Mouse (Mus musculus): ENCODE results near the gene Olfr308. TPM values are rescaled to one million over a fixed set of nuclear protein-coding genes. Genes with fewer than 3 reads are reported as not detected.
"Not testable (repeated sequence)": the region's sequence is repeated elsewhere in the genome, so short reads cannot be mapped to it uniquely, and the experiment has no call there.

The Olfr308 gene
- total RNA-seq (2021) = not detected
- long read RNA-seq, experiment 1 = 0 reads
- long read RNA-seq, experiment 2 = 0 reads

DNA sequence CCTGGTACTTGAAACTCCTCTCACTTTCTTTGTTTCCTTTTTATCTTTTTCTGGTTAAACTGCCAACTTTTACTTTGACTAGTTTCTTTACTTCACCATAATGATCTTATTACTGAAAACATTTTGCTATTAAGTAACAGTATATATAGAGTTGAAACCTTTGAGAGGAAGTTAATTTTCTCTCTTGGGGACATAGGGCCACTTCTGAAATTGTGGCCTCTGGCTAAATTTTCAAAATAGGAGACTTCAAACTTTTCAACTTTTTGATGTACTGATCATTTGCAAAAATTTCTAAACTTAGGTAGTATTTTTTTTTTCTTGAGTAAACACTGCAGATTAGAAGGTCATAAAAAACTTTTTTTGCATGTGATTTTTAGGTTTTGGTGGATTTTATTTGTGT, at the start of gene Olfr308:
Olfr308 (minus strand) TSS at position 101 of the 400 bp plus-strand sequence.
- intact Hi-C loops (cut with DNase I) = no loop called here
- DNase-seq = no peak

DNA sequence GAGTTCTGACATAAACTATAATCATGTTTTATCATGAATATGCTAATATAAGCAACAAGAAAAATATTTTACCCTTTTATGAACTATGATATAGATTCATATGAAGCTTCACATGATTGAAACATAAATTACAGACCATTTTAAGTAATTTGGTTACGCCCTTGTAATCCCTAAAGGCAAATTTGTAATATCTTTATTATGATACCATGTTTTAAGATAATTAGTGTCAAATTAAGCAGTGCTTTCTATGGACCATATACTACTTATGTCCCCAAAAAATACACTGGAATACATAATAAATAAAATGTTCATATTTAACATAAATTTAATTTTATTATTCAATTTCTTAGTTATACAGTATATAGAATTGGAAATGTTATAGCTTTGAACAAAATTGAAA, 41.4 kb upstream of the Olfr308 start, which contains the start of gene Olfr305:
Olfr305 (minus strand) TSS at position 101 of the 400 bp plus-strand sequence.
- intact Hi-C loops (cut with DNase I) = no loop called here
- DNase-seq = no peak

DNA sequence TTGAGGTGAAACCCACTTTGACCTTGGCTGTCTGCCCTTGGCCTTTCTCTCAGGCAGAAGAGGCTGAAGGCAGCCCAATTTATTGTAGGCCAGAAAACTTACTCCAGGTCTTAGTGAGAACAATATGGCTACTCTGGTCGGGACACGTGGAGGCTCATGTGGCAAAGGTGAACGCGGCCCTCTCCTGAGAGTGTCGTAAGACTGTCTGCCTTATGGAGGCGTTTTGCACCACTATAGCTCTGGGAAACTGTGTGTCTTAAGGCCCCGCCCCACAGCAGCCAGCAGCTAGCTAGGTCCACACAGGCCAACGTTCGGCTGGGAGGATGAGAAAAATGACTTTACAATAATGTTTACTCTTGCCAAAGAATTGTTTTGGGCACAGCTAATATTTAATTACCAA, 20.9 kb upstream of the Olfr308 start:
- intact Hi-C loops (cut with DNase I) = not testable (repeated sequence)

DNA sequence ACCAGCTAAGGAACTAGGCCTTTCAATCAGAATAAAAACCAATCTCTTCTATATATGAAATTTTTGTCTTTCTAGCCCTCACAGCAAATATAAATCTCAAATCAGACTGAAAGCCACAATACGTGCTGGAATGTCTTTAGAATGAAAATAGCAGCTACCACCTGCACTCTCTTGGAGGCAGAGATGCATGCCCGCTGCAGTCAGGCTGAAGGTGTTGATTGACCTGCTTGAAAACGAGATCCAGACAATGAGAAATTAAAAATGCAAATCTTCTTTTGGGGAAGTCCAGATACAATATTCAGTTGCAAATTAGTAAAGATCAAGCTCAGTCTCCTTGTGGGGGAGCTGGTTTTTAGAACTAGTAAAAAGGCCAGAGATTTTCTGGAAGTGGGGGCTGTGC, 18.8 kb upstream of the Olfr308 start:
- intact Hi-C loops (cut with DNase I) = no loop called here
- DNase-seq = no peak

More for the DNA sequence above, 20.9 kb upstream of the Olfr308 start:
- DNase-seq = not testable (repeated sequence)

DNA sequence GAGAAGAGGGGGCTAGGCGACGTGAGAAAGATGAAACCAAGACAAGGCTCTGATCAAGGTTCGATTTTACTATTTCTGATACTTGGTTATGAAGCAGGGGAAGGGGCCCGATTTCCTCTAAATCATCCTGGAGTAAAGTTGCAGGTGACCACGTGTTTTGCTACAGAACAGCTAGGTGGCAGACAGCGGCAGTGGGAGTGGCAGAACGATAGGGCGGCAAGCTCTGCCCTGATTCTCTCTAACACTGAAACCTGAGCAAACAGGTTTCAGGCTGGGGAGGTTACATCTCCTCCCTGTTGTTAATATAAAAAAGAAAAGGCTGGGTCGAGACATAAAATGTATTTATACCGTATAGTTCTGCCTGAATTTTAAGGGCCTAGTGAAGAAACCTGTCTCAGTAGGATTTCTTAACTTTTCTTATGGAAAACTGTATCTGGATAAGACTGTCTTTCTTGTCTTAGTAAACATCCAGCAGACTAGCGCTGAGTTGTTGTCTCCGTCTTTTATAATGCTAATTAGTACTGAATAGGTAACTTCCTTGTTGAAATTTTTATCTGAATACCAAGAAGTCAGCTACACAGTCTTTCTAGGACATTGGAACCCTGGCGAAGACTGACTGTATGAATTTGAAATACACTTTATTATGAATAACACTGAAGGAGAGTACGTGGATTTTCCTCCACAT, 17.6 kb upstream of the Olfr308 start:
- no peak for DNase-seq
- intact Hi-C loops (cut with DNase I) = no loop called here

DNA sequence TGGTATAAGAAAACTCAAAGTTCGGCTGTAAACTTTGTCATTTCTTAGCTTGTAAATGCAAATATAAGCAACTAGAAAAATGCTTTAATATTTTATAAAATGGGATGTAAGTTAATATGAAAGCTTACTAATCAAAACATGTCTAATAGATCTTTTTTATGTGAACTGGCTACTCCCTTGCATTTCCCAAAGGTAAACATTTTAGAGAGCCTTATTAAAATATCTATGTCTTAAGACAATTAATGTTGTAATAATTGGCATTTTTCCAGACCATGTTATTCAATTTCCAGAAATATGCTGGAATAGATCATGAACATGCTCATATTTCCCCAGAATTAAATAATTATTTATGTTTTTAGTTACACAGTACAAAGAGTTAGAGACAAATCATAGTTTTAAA, 12.1 kb upstream of the Olfr308 start, which contains the start of gene Olfr307:
Olfr307 (minus strand) TSS at position 101 of the 400 bp plus-strand sequence.
- intact Hi-C loops (cut with DNase I) = no loop called here
- DNase-seq = no peak

DNA sequence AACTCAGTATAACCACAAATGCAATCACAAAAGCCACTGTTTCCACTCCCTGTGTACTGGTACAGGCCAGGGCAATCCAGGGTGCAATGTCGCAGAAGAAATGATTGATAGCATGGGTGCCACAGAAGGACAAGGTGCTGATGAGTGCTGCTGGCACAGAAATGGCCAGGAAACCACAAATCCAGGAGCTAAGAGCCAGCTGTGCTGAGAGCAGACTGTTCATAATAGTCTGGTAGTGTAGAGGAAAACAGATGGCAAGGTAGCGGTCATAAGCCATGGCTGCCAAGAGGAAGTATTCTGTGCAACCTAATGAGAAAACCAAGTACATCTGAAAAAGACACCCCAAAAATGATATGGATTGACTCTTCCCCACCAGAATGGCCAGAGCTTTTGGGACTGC, 4.1 kb downstream of the Olfr308 start:
- intact Hi-C loops (cut with DNase I) = no loop called here

DNA sequence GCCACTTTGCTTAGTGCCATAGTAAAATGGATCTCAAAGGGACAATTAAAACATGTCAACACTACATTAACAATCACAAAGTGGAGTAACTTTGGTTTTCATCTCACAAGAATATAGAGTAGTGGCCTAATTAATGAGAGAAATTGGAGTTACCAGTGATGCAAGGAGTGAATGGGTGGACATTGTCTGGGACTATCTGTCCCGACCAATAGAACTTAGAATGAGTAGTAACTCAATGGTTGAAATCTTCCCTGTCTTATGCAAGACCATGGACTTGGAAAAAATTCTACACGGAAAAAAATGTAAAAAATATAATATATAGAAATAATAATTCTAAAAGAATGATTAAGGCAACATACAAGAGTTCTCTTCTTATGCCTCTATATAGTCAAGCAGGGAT, 11.8 kb downstream of the Olfr308 start, which contains the start of gene Olfr309:
Olfr309 (minus strand) TSS at position 101 of the 400 bp plus-strand sequence.
- intact Hi-C loops (cut with DNase I) = no loop called here

More for the DNA sequence above, 4.1 kb downstream of the Olfr308 start:
- DNase-seq = no peak

DNA sequence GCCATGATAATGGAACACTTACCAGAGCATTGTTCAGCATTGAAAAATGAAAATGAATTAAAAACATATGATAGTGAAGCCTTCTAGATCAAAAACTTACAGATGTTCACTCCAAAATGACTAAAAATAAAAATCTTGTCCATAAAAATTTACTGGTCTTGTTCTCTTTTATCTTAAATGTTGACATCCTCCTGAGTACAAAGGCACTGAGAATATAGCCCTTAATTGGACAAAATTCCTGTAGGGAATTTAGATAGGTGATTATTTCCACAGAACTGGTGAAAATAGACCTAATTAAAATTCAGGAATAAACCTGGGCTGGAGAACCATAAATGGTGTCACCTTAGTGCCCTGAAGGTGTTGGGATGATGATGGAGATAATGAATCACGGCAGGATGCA, 48.4 kb downstream of the Olfr308 start, which contains the start of gene Olfr310:
Olfr310 (minus strand) TSS at position 101 of the 400 bp plus-strand sequence.
- no peak for DNase-seq
- intact Hi-C loops (cut with DNase I) = no loop called here

More for the DNA sequence above, 11.8 kb downstream of the Olfr308 start, which contains the start of gene Olfr309:
- DNase-seq = no peak

Small RNA genes within 50 kb of the gene (microRNA-seq; reads per million reads assigned to microRNA genes)
- gene Gm23192 = 0 reads per million in 2 experiments

Other genes starting within 250 kb of the Olfr308 start
- gene Vmn2r75, start 153.9 kb downstream of the Olfr308 start, total RNA-seq (2021) = not detected
- gene Vmn2r76, start 79.3 kb downstream of the Olfr308 start, total RNA-seq (2021) = not detected
- gene Olfr310, start 48.5 kb downstream of the Olfr308 start, total RNA-seq (2021) = not detected
- not detected for gene Olfr309, start 11.9 kb downstream of the Olfr308 start, total RNA-seq (2021)
- not detected for gene Olfr307, start 12.0 kb upstream of the Olfr308 start, total RNA-seq (2021)
- gene Olfr305, start 41.3 kb upstream of the Olfr308 start, total RNA-seq (2021) = not detected
- not detected for gene Olfr304, start 61.0 kb upstream of the Olfr308 start, total RNA-seq (2021)
- gene Olfr303, start 72.2 kb upstream of the Olfr308 start, total RNA-seq (2021) = not detected
- gene Olfr301, start 78.2 kb upstream of the Olfr308 start, total RNA-seq (2021) = not detected
- not detected for gene Olfr299, start 134.3 kb upstream of the Olfr308 start, total RNA-seq (2021)
- not detected for gene Olfr298, start 166.9 kb upstream of the Olfr308 start, total RNA-seq (2021)
- not detected for gene Olfr297, start 194.3 kb upstream of the Olfr308 start, total RNA-seq (2021)

Data from heart, postnatal 14 days (tissue).